8 mouse cellular contexts compared by ENCODE assay signal in the genomic region with DNA sequence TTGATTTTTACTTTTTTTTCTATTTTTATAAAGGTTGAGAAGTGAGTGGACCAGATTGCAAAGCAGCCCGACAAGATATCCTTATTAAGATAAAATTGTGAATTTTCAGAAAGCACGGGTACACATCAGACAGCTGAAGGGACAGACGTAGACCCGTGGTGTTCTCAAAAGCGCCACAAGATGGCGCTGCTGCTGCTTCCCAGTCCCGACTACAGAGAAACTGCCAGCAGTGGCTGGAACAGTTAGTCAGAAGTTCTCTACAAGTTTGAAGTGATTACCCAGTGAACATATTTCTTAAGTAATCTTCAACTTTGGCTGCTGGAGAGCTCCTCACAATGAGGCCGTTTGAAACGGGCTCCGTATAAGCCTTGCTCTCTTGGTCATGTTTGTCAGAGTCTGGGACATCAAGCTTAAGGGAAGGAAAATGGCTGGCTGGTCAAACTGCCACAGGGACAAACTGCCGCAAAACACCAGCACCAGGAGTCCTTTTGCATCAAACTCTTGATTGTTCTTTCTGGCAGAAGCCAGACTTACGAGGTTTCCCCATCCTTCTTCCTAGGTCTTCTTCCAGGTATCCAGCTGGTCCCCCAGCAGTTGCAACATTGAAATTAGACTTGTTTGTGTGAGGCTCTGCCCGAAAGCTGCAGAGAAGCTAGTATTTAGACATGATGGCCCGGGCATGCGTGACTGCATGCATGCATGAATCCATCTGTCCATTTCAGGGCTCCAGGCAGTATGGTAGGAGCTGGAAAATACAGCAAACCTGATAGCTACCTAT.
DNase-seq lines count a peak whose midpoint lies in the region; ATAC-seq and TF ChIP-seq lines count a peak whose summit lies in the region.

No protein-coding gene starts in this region.

- H3K4me2 ChIP-seq in forebrain, embryonic 14.5 days (ENCODE audit: low read length) = no peak overlapping the region
- 0 out of 2 replicates have a peak overlapping the region, but pooled peaks have one; percentile 10 for H3K4me2 ChIP-seq in liver, postnatal 0 days (ENCODE audit: low read depth, low read length)

- 0 out of 2 replicates have a peak, but pooled peaks cover 3% of the 10 kb centered on the region for H3K4me1 ChIP-seq in forebrain, embryonic 14.5 days (ENCODE audit: control insufficient read depth, insufficient read depth, low read length)
- no peaks in the 10 kb centered on the region for H3K4me1 ChIP-seq in liver, postnatal 0 days (ENCODE audit: insufficient read depth)

- H3K27ac ChIP-seq in forebrain, embryonic 14.5 days (ENCODE audit: low read depth, low read length) = no peak overlapping the region
- no peak overlapping the region for H3K27ac ChIP-seq in liver, postnatal 0 days (ENCODE audit: low read depth)

- 15% methylated on average over 15 of the region's 15 CpGs for WGBS in forebrain, embryonic 14.5 days
- WGBS in liver, postnatal 0 days (ENCODE audit: insufficient replicate concordance) = 24% methylated on average over 15 of the region's 15 CpGs

- H3K27me3 ChIP-seq in forebrain, embryonic 14.5 days (replicated peaks; ENCODE audit: control insufficient read depth, insufficient read depth, low read length) = no peaks in the 10 kb centered on the region
- H3K27me3 ChIP-seq in liver, postnatal 0 days (ENCODE audit: insufficient read depth, low read length) = 0 out of 2 replicates have a peak, but pooled peaks cover 3% of the 10 kb centered on the region

- peak; percentile 94 for DNase-seq in NIH3T3 (ENCODE audit: low read depth)
- DNase-seq in cerebellum, adult 11 months = peak; percentile 57
- DNase-seq in forebrain, embryonic 14.5 days (ENCODE audit: low spot score) = peak; percentile 92
- peak; percentile 77 to 83 for DNase-seq in heart, postnatal 10 days
- peak; percentile 66 to 88 for DNase-seq in kidney, postnatal 36 days
- peak; percentile 75 for DNase-seq in liver, postnatal 0 days
- peak; percentile 54 for DNase-seq in retina, adult 2 months (ENCODE audit: low read depth, low spot score)
- DNase-seq in urinary bladder, postnatal 14 days (ENCODE audit: low spot score) = peak; percentile 80

- TF ChIP-seq EP300 in liver, postnatal 0 days (IDR thresholded peaks at IDR 0.05; ENCODE audit: low read depth) = no peak

- H3K4me3 ChIP-seq in forebrain, embryonic 14.5 days (ENCODE audit: low read depth, low read length) = no peak overlapping the region
- no peak overlapping the region for H3K4me3 ChIP-seq in liver, postnatal 0 days (ENCODE audit: low read depth, low read length)

- no peaks in the 10 kb centered on the region for H3K9me3 ChIP-seq in forebrain, embryonic 14.5 days (replicated peaks; ENCODE audit: control insufficient read depth, low read length)
- no peaks in the 10 kb centered on the region for H3K9me3 ChIP-seq in liver, postnatal 0 days (ENCODE audit: low read length)

- H3K9ac ChIP-seq in forebrain, embryonic 14.5 days (ENCODE audit: low read length) = no peak overlapping the region
- H3K9ac ChIP-seq in liver, postnatal 0 days (replicated peaks) = no peak overlapping the region

- ATAC-seq in forebrain, embryonic 14.5 days = peak; percentile 79
- ATAC-seq in liver, postnatal 0 days = no peak

- H3K36me3 ChIP-seq in forebrain, embryonic 14.5 days (ENCODE audit: control insufficient read depth, insufficient read depth, low read length) = no peaks in the 10 kb centered on the region
- H3K36me3 ChIP-seq in liver, postnatal 0 days (replicated peaks; ENCODE audit: insufficient read depth, low read length) = no peaks in the 10 kb centered on the region

- peak; percentile 79 for TF ChIP-seq CTCF in liver, postnatal 0 days (IDR thresholded peaks at IDR 0.05; ENCODE audit: low read depth)

- intact Hi-C loops in heart, postnatal 10 days (cut with DNase I) = loop anchor here (2.0 kb wide), 1 partner anchor 1444 kb away; no protein-coding TSS in a partner anchor
